Mouse (Mus musculus): ENCODE results near the gene S100a6. TPM values are rescaled to one million over a fixed set of nuclear protein-coding genes. Genes with fewer than 3 reads are reported as not detected.

Gene S100a6
- polyA plus RNA-seq (2014; fragmentation: Nextera tagmentation; extraction: Ambion mirVana), result 13.9 and 14.6 TPM in 2 replicates

DNA sequence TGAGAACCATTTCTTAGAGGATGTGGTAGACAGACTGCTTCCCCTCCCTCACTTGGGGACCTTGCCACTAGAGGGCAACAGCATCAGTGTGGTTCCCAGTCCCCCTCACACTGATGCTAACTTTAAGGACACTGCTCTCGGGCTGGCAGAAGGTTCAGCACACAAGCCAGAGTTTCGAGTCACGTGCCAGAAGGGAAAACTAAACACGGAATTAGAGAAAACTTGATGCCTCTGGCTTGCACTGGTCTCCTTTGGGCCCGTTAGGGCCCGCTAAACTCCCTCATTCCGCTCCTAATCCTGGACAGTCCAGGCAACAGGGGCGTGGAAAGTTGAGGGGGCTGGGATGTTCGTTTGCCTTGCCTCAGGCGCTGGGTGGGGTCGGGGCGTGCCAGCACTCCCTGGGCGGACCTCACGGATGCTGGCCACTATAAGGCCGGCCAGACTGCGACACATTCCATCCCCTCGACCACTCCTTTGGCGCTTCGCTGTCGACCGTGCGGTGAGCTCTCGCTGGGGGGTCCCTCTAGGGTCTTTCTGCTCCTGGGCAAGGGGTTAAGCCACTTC lies at the start of gene S100a6:
Gene S100a6 (plus strand): TSS at position 155 of the 564 bp plus-strand sequence.
- DNase-seq (ENCODE audit: low spot score), result peak; percentile 56
- peak within 1 kb of the TSS; percentile 21 for H3K4me3 ChIP-seq (ENCODE audit: low read depth, low read length)

DNA sequence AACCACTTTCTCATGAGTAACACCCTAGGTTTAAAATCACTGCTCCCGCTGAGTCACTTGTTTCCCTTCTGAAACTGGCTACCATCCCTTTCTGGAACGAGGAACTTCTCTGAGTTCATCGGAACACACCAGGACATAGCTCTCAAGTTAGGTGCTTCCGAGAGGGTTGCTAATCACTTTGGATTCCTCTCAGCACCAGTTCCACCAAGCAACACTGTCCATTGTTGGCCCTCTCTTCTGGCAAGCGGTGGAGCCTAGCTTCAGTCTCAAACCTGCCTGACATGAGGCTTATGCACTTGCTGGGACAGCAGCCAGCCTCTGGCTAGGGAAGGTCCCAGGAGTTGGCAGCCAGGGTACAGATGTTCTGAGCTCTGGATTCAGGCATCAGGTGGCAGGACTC lies 38.0 kb upstream of the S100a6 start:
- DNase-seq (ENCODE audit: low spot score) (no peak), ATAC-seq (replicated peaks; ENCODE audit: low FRiP score) (no peak)
- H3K36me3 ChIP-seq (ENCODE audit: control insufficient read depth, insufficient read depth, low read length), result no peaks in the 10 kb centered on the region
- 76% methylated on average over 5 of the region's 5 CpGs for WGBS
- no peak overlapping the region for H3K4me3 ChIP-seq (ENCODE audit: low read depth, low read length)
- H3K9me3 ChIP-seq (ENCODE audit: control insufficient read depth, low read length), result no peaks in the 10 kb centered on the region
- no peak overlapping the region for H3K27ac ChIP-seq (ENCODE audit: low read depth, low read length)
- no peak overlapping the region for H3K4me2 ChIP-seq
- H3K27me3 ChIP-seq (replicated peaks; ENCODE audit: control insufficient read depth, insufficient read depth, low read length), result no peaks in the 10 kb centered on the region
- no peaks in the 10 kb centered on the region for H3K4me1 ChIP-seq (replicated peaks; ENCODE audit: control insufficient read depth, insufficient read depth, low read length)
- H3K9ac ChIP-seq (ENCODE audit: low read depth, low read length), result no peak overlapping the region

More for the DNA sequence above, at the start of gene S100a6:
- ATAC-seq (replicated peaks; ENCODE audit: low FRiP score), result peak; percentile 60
- Histone ChIP-seq H3K4me1 (replicated peaks; ENCODE audit: control insufficient read depth, insufficient read depth, low read length) (0 out of 2 replicates have a peak, but pooled peaks cover 3% of the 10 kb centered on the region), H3K36me3 (ENCODE audit: control insufficient read depth, insufficient read depth, low read length) (no peaks in the 10 kb centered on the region), H3K9me3 (ENCODE audit: control insufficient read depth, low read length) (no peaks in the 10 kb centered on the region), H3K27ac (ENCODE audit: low read depth, low read length) (no peak within 1 kb of the TSS), H3K9ac (ENCODE audit: low read depth, low read length) (0 out of 2 replicates have a peak within 1 kb of the TSS, but pooled peaks have one; percentile 15), H3K27me3 (replicated peaks; ENCODE audit: control insufficient read depth, insufficient read depth, low read length) (no peaks in the 10 kb centered on the region), H3K4me2 (peak within 1 kb of the TSS; percentile 66)
- WGBS, result under 1% methylated on average over 23 of the region's 23 CpGs

DNA sequence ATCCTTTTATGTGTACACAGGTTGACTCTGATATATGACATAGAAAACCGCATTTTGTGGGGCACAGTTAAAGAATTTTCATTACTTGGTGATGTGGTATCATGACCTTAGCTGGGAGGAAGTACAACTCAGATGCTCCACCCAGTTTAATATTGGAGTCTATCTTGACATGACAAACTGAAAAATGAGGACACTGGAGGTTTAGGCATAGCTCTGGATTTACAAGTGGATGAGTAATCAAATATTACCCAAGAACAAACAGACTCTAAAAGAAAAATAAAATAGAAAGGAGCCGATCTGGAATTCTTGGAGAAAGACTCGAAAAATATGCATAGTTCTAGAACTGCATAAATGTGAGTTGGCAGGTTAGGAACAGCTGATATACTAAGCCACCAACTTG lies 37.4 kb upstream of the S100a6 start:
- no peak for ATAC-seq (replicated peaks; ENCODE audit: low FRiP score)
- Histone ChIP-seq H3K27me3 (replicated peaks; ENCODE audit: control insufficient read depth, insufficient read depth, low read length) (no peaks in the 10 kb centered on the region), H3K4me2 (no peak overlapping the region), H3K9me3 (ENCODE audit: control insufficient read depth, low read length) (no peaks in the 10 kb centered on the region), H3K4me3 (ENCODE audit: low read depth, low read length) (no peak overlapping the region), H3K4me1 (replicated peaks; ENCODE audit: control insufficient read depth, insufficient read depth, low read length) (no peaks in the 10 kb centered on the region), H3K9ac (ENCODE audit: low read depth, low read length) (no peak overlapping the region), H3K36me3 (ENCODE audit: control insufficient read depth, insufficient read depth, low read length) (no peaks in the 10 kb centered on the region), H3K27ac (ENCODE audit: low read depth, low read length) (no peak overlapping the region)
- WGBS, result 78% methylated on average over 3 of the region's 3 CpGs
- no peak for DNase-seq (ENCODE audit: low spot score)

DNA sequence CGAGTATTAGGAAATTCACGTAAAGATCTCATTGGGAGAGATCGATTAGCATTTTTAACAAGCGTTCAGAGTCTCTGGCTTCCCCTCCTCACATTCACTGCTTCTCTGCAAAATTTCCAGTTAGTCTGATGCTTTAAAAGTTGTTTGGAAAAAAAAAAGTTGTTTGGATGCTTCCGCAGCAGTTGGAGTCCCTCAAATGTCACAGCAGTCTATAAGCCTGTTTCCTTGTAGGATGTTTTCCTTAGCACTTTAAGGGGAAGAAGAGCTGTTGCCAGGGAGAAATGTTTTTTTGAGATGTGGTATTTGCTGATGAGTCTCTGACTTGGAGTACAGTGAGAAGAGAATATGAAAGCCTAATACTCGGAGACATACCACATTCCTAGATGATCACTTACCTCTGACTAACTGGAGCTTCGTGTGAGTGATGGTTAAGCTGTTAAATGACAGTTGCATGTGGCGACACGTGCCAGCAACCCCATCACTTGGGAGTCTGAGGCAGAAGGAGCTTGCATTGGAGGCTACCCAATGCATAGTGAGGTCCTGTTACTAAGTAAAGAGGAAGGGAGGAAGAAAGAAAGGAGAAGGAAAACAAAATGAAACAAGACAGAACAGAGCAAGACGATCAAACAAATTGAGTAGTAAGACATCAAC lies 36.2 kb upstream of the S100a6 start:
- Histone ChIP-seq H3K4me2 (no peak overlapping the region), H3K9ac (ENCODE audit: low read depth, low read length) (no peak overlapping the region), H3K4me3 (ENCODE audit: low read depth, low read length) (no peak overlapping the region), H3K36me3 (ENCODE audit: control insufficient read depth, insufficient read depth, low read length) (no peaks in the 10 kb centered on the region), H3K9me3 (ENCODE audit: control insufficient read depth, low read length) (no peaks in the 10 kb centered on the region), H3K27me3 (replicated peaks; ENCODE audit: control insufficient read depth, insufficient read depth, low read length) (no peaks in the 10 kb centered on the region), H3K27ac (ENCODE audit: low read depth, low read length) (no peak overlapping the region), H3K4me1 (replicated peaks; ENCODE audit: control insufficient read depth, insufficient read depth, low read length) (no peaks in the 10 kb centered on the region)
- no peak for DNase-seq (ENCODE audit: low spot score)
- 65% methylated on average over 10 of the region's 10 CpGs for WGBS
- no peak for ATAC-seq (replicated peaks; ENCODE audit: low FRiP score)

DNA sequence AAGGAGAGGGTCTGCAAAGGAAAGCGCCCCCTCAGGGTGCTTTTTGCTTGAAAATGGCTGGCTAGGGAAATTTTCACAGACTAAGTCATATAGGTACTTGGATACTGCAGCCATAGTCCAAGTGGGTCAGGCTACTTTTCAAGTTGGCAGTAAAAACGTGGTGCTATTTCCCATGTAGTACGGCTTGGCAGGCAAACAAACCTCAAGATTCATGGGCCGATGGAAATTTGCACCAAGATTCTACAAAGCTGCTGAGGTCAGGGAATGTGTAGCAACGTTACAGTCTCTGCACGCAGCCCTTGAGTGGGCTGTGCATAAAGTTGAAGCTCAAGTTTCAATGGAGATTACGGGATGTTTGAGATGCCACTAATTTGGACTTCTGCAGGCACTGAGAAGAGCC lies 33.2 kb upstream of the S100a6 start:
- no peaks in the 10 kb centered on the region for H3K9me3 ChIP-seq (ENCODE audit: control insufficient read depth, low read length)
- no peak overlapping the region for H3K4me2 ChIP-seq
- 73% methylated on average over 7 of the region's 7 CpGs for WGBS
- DNase-seq (ENCODE audit: low spot score) (no peak), ATAC-seq (replicated peaks; ENCODE audit: low FRiP score) (no peak)
- H3K27ac ChIP-seq (ENCODE audit: low read depth, low read length), result no peak overlapping the region
- H3K36me3 ChIP-seq (ENCODE audit: control insufficient read depth, insufficient read depth, low read length), result no peaks in the 10 kb centered on the region
- no peaks in the 10 kb centered on the region for H3K4me1 ChIP-seq (replicated peaks; ENCODE audit: control insufficient read depth, insufficient read depth, low read length)
- H3K9ac ChIP-seq (ENCODE audit: low read depth, low read length), result no peak overlapping the region
- H3K4me3 ChIP-seq (ENCODE audit: low read depth, low read length), result no peak overlapping the region
- H3K27me3 ChIP-seq (replicated peaks; ENCODE audit: control insufficient read depth, insufficient read depth, low read length), result no peaks in the 10 kb centered on the region

DNA sequence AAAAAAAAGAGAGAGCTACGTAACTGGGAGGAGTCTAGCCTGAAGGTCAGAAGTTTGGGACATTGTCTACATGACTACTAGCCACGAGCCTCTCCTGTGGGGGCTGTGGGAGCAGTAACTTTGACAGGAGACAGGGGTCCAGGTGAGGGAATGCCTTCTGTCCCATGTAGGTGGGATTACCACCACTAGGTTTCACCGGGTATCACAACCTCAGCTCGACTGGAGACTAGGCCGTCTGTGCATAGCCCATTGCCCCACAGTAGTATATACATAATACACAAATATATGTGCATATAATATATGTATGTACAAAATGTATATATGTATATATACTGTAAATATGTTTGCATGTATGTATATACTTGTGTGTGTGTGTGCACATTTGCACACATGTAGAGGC lies 31.5 kb upstream of the S100a6 start:
- DNase-seq (ENCODE audit: low spot score), result no peak
- Histone ChIP-seq H3K4me3 (ENCODE audit: low read depth, low read length) (no peak overlapping the region), H3K36me3 (ENCODE audit: control insufficient read depth, insufficient read depth, low read length) (no peaks in the 10 kb centered on the region), H3K27ac (ENCODE audit: low read depth, low read length) (no peak overlapping the region), H3K9me3 (ENCODE audit: control insufficient read depth, low read length) (no peaks in the 10 kb centered on the region), H3K27me3 (replicated peaks; ENCODE audit: control insufficient read depth, insufficient read depth, low read length) (no peaks in the 10 kb centered on the region), H3K4me1 (replicated peaks; ENCODE audit: control insufficient read depth, insufficient read depth, low read length) (no peaks in the 10 kb centered on the region), H3K9ac (ENCODE audit: low read depth, low read length) (no peak overlapping the region), H3K4me2 (no peak overlapping the region)
- ATAC-seq (replicated peaks; ENCODE audit: low FRiP score), result no peak
- WGBS, result 90% methylated on average over 5 of the region's 5 CpGs

- no peak overlapping the region for H3K4me3 ChIP-seq (ENCODE audit: low read depth, low read length)
- no peak for ATAC-seq (replicated peaks; ENCODE audit: low FRiP score)
- H3K36me3 ChIP-seq (ENCODE audit: control insufficient read depth, insufficient read depth, low read length), result no peaks in the 10 kb centered on the region
- no peak overlapping the region for H3K27ac ChIP-seq (ENCODE audit: low read depth, low read length)
- H3K4me2 ChIP-seq, result no peak overlapping the region
- H3K9ac ChIP-seq (ENCODE audit: low read depth, low read length), result no peak overlapping the region
- no peaks in the 10 kb centered on the region for H3K27me3 ChIP-seq (replicated peaks; ENCODE audit: control insufficient read depth, insufficient read depth, low read length)
- no peaks in the 10 kb centered on the region for H3K9me3 ChIP-seq (ENCODE audit: control insufficient read depth, low read length)
- no peak for DNase-seq (ENCODE audit: low spot score)
- no peaks in the 10 kb centered on the region for H3K4me1 ChIP-seq (replicated peaks; ENCODE audit: control insufficient read depth, insufficient read depth, low read length)
- WGBS, result 89% methylated on average over 1 of the region's 1 CpGs
These were observed 30.5 kb upstream of the S100a6 start for GRCm38 (mm10) chr3:90582156-90582555.

DNA sequence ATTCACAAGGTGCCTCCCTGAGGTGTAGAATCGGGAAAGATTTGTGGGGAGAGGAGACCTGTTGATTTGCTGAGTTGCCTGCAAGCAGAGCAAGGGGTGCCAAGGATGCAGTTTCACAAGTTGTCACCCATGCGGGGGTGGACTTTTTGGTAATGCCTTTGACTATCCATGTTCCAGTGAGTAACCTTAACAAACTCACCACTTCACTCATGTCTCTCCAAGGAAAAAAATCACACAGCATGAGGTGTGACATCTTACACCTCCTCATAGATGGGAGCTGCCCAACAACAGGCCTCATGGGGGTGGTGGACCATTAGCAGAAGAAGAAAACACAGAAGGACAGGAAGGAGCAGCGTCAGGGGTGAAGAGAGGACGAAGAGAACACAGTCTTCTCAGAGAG lies 30.1 kb upstream of the S100a6 start:
- no peaks in the 10 kb centered on the region for H3K27me3 ChIP-seq (replicated peaks; ENCODE audit: control insufficient read depth, insufficient read depth, low read length)

GRCm38 (mm10) chr3:90583893-90584292 lies 28.8 kb upstream of the S100a6 start:
- Histone ChIP-seq H3K4me1 (replicated peaks; ENCODE audit: control insufficient read depth, insufficient read depth, low read length) (no peaks in the 10 kb centered on the region), H3K9me3 (ENCODE audit: control insufficient read depth, low read length) (no peaks in the 10 kb centered on the region), H3K36me3 (ENCODE audit: control insufficient read depth, insufficient read depth, low read length) (no peaks in the 10 kb centered on the region), H3K4me2 (no peak overlapping the region), H3K27me3 (replicated peaks; ENCODE audit: control insufficient read depth, insufficient read depth, low read length) (no peaks in the 10 kb centered on the region), H3K4me3 (ENCODE audit: low read depth, low read length) (no peak overlapping the region), H3K27ac (ENCODE audit: low read depth, low read length) (no peak overlapping the region), H3K9ac (ENCODE audit: low read depth, low read length) (no peak overlapping the region)
- WGBS, result 35% methylated on average over 3 of the region's 3 CpGs
- ATAC-seq (replicated peaks; ENCODE audit: low FRiP score), result no peak
- no peak for DNase-seq (ENCODE audit: low spot score)

More for the DNA sequence above, 30.1 kb upstream of the S100a6 start:
- WGBS, result 67% methylated on average over 4 of the region's 4 CpGs
- DNase-seq (ENCODE audit: low spot score) (no peak), ATAC-seq (replicated peaks; ENCODE audit: low FRiP score) (no peak)
- Histone ChIP-seq H3K9ac (ENCODE audit: low read depth, low read length) (no peak overlapping the region), H3K4me3 (ENCODE audit: low read depth, low read length) (no peak overlapping the region), H3K9me3 (ENCODE audit: control insufficient read depth, low read length) (no peaks in the 10 kb centered on the region), H3K36me3 (ENCODE audit: control insufficient read depth, insufficient read depth, low read length) (no peaks in the 10 kb centered on the region), H3K27ac (ENCODE audit: low read depth, low read length) (no peak overlapping the region), H3K4me1 (replicated peaks; ENCODE audit: control insufficient read depth, insufficient read depth, low read length) (no peaks in the 10 kb centered on the region), H3K4me2 (no peak overlapping the region)
